Mouse (Mus musculus): ENCODE results near the gene Eftud2.

Eftud2 gene

GRCm38 (mm10) chr11:102818121-102819020 lies 62.4 kb downstream of the Eftud2 start:
- DNase-seq, result peak; percentile 39 to 44

- DNase-seq, result no peak
These were observed 65.9 kb downstream of the Eftud2 start for GRCm38 (mm10) chr11:102814881-102815280.

- peak; percentile 44 for DNase-seq
These were observed 69.9 kb downstream of the Eftud2 start for GRCm38 (mm10) chr11:102810721-102811485.

- DNase-seq, result no peak
These were observed 72.5 kb downstream of the Eftud2 start for GRCm38 (mm10) chr11:102808246-102808645.

- no peak for DNase-seq
These were observed 77.3 kb downstream of the Eftud2 start for GRCm38 (mm10) chr11:102803453-102803852.

- DNase-seq, result no peak
These were observed 86.6 kb downstream of the Eftud2 start for GRCm38 (mm10) chr11:102794157-102794556.

GRCm38 (mm10) chr11:102791682-102792445 lies 88.9 kb downstream of the Eftud2 start:
- DNase-seq, result no peak

Data from cerebellum, postnatal 14 days (tissue).